Mouse (Mus musculus): ENCODE results near the gene Olfr544. TPM values are rescaled to one million over a fixed set of nuclear protein-coding genes. Genes with fewer than 3 reads are reported as not detected.
"Not testable (repeated sequence)": the region's sequence is repeated elsewhere in the genome, so short reads cannot be mapped to it uniquely, and the experiment has no call there.

Olfr544 gene
- total and polyA plus RNA-seq, 2 experiments from 2014 or later = not detected

- Histone ChIP-seq H3K27me3 (ENCODE audit: control insufficient read depth, insufficient read depth, low read length) (no peaks in the 10 kb centered on the region), H3K9me3 (replicated peaks; ENCODE audit: control insufficient read depth, low read length) (no peaks in the 10 kb centered on the region), H3K9ac (replicated peaks; ENCODE audit: low read depth, low read length) (no peak overlapping the region), H3K4me3 (ENCODE audit: low read depth, low read length) (no peak overlapping the region), H3K36me3 (replicated peaks; ENCODE audit: control insufficient read depth, insufficient read depth, low read length) (no peaks in the 10 kb centered on the region), H3K4me1 (ENCODE audit: control insufficient read depth, insufficient read depth) (no peaks in the 10 kb centered on the region), H3K27ac (ENCODE audit: low read depth) (no peak overlapping the region), H3K4me2 (ENCODE audit: low read depth, low read length) (no peak overlapping the region)
- no peak for TF ChIP-seq EP300 (IDR thresholded peaks at IDR 0.05; ENCODE audit: low read depth)
- TF ChIP-seq CTCF (IDR thresholded peaks at IDR 0.05; ENCODE audit: low read depth) = no peak
- DNase-seq (ENCODE audit: low spot score) = no peak
- WGBS = 57% methylated on average over 5 of the region's 5 CpGs
- ATAC-seq (ENCODE audit: insufficient read depth, low read depth) = no peak
Measured at GRCm38 (mm10) chr7:102501986-102502385, 13.9 kb upstream of the Olfr544 start.

DNA sequence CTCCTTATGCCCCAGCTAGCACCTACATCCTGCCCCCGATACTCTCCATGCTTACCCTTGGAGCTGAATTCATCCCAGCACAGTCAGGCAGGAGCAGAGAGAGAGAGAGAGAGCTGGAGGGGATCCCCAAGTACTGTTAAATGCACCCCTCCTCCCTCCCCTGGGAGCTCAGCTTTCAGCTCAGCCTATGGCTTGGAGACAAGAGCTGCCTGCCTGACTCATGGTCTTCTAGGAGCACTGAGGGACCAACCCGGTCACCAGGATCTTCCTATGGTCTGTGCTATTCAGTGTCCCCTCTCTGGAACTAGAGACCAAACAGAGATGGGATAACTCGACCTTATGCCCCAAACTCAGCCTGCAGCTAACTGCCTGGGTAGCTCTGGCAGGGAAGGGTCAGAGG, 11.4 kb upstream of the Olfr544 start, which contains the start of gene Olfr545:
TSS of gene Olfr545 (minus strand) at position 101 of the 400 bp plus-strand sequence.
- no peaks in the 10 kb centered on the region for H3K9me3 ChIP-seq (replicated peaks; ENCODE audit: control insufficient read depth, low read length)
- no peak for ATAC-seq (ENCODE audit: insufficient read depth, low read depth)
- no peaks in the 10 kb centered on the region for H3K36me3 ChIP-seq (replicated peaks; ENCODE audit: control insufficient read depth, insufficient read depth, low read length)
- H3K9ac ChIP-seq (replicated peaks; ENCODE audit: low read depth, low read length) = no peak within 1 kb of the TSS
- H3K4me3 ChIP-seq (ENCODE audit: low read depth, low read length) = no peak within 1 kb of the TSS
- H3K27ac ChIP-seq (ENCODE audit: low read depth) = no peak within 1 kb of the TSS
- H3K27me3 ChIP-seq (ENCODE audit: control insufficient read depth, insufficient read depth, low read length) = no peaks in the 10 kb centered on the region
- TF ChIP-seq CTCF (IDR thresholded peaks at IDR 0.05; ENCODE audit: low read depth) (no peak), EP300 (IDR thresholded peaks at IDR 0.05; ENCODE audit: low read depth) (no peak)
- H3K4me2 ChIP-seq (ENCODE audit: low read depth, low read length) = no peak within 1 kb of the TSS
- WGBS = 44% methylated on average over 3 of the region's 3 CpGs
- no peaks in the 10 kb centered on the region for H3K4me1 ChIP-seq (ENCODE audit: control insufficient read depth, insufficient read depth)
- DNase-seq (ENCODE audit: low spot score) = no peak

GRCm38 (mm10) chr7:102494416-102494815, 6.3 kb upstream of the Olfr544 start:
- WGBS = 46% methylated on average over 6 of the region's 7 CpGs
- H3K27ac ChIP-seq (ENCODE audit: low read depth); H3K4me2 ChIP-seq (ENCODE audit: low read depth, low read length); H3K36me3 ChIP-seq (replicated peaks; ENCODE audit: control insufficient read depth, insufficient read depth, low read length); H3K9ac ChIP-seq (replicated peaks; ENCODE audit: low read depth, low read length); ATAC-seq (ENCODE audit: insufficient read depth, low read depth); H3K27me3 ChIP-seq (ENCODE audit: control insufficient read depth, insufficient read depth, low read length); H3K9me3 ChIP-seq (replicated peaks; ENCODE audit: control insufficient read depth, low read length); DNase-seq (ENCODE audit: low spot score); H3K4me1 ChIP-seq (ENCODE audit: control insufficient read depth, insufficient read depth); H3K4me3 ChIP-seq (ENCODE audit: low read depth, low read length): not testable (repeated sequence)

- Histone ChIP-seq H3K4me2 (ENCODE audit: low read depth, low read length) (no peak overlapping the region), H3K27me3 (ENCODE audit: control insufficient read depth, insufficient read depth, low read length) (no peaks in the 10 kb centered on the region), H3K9me3 (replicated peaks; ENCODE audit: control insufficient read depth, low read length) (no peaks in the 10 kb centered on the region), H3K4me3 (ENCODE audit: low read depth, low read length) (no peak overlapping the region), H3K36me3 (replicated peaks; ENCODE audit: control insufficient read depth, insufficient read depth, low read length) (no peaks in the 10 kb centered on the region), H3K4me1 (ENCODE audit: control insufficient read depth, insufficient read depth) (no peaks in the 10 kb centered on the region), H3K27ac (ENCODE audit: low read depth) (no peak overlapping the region), H3K9ac (replicated peaks; ENCODE audit: low read depth, low read length) (no peak overlapping the region)
- 19% methylated on average over 1 of the region's 1 CpGs for WGBS
- no peak for DNase-seq (ENCODE audit: low spot score)
- ATAC-seq (ENCODE audit: insufficient read depth, low read depth) = no peak
- TF ChIP-seq CTCF (IDR thresholded peaks at IDR 0.05; ENCODE audit: low read depth) = no peak
- no peak for TF ChIP-seq EP300 (IDR thresholded peaks at IDR 0.05; ENCODE audit: low read depth)
Measured at GRCm38 (mm10) chr7:102486105-102486504, 2.0 kb downstream of the Olfr544 start.

DNA sequence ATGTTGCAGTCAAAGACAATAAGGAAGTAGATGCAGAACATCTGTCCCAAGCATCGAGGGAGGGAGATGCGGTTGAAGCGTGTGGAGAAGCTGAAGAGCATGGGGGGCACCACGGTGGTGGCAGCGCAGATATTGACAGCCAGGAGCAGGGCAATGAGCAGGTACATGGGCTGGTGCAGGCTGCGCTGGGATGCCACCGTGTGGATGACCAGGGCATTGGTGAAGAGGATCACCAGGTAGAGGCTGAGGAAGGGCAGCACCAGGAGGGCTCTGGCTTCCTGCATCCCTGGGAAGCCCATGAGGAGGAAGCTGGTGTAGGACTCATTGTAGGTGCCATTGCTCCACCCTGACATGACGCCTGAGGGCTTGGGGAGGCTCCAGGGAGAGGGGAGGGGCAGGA, 3.3 kb downstream of the Olfr544 start:
- H3K27ac ChIP-seq (ENCODE audit: low read depth); H3K9me3 ChIP-seq (replicated peaks; ENCODE audit: control insufficient read depth, low read length); DNase-seq (ENCODE audit: low spot score); ATAC-seq (ENCODE audit: insufficient read depth, low read depth); H3K4me3 ChIP-seq (ENCODE audit: low read depth, low read length); H3K27me3 ChIP-seq (ENCODE audit: control insufficient read depth, insufficient read depth, low read length); H3K36me3 ChIP-seq (replicated peaks; ENCODE audit: control insufficient read depth, insufficient read depth, low read length); H3K4me1 ChIP-seq (ENCODE audit: control insufficient read depth, insufficient read depth); H3K9ac ChIP-seq (replicated peaks; ENCODE audit: low read depth, low read length); H3K4me2 ChIP-seq (ENCODE audit: low read depth, low read length): not testable (repeated sequence)
- 70% methylated on average over 7 of the region's 8 CpGs for WGBS

- 38% methylated on average over 2 of the region's 2 CpGs for WGBS
- no peaks in the 10 kb centered on the region for H3K36me3 ChIP-seq (replicated peaks; ENCODE audit: control insufficient read depth, insufficient read depth, low read length)
- DNase-seq (ENCODE audit: low spot score) (no peak), ATAC-seq (ENCODE audit: insufficient read depth, low read depth) (peak; percentile 48; the same call in 1 of the 2 replicates)
- no peaks in the 10 kb centered on the region for H3K9me3 ChIP-seq (replicated peaks; ENCODE audit: control insufficient read depth, low read length)
- no peak overlapping the region for H3K4me3 ChIP-seq (ENCODE audit: low read depth, low read length)
- no peak overlapping the region for H3K27ac ChIP-seq (ENCODE audit: low read depth)
- H3K4me1 ChIP-seq (ENCODE audit: control insufficient read depth, insufficient read depth) = peaks cover 5% of the 10 kb centered on the region; the same call in 1 of the 2 replicates
- no peak overlapping the region for H3K9ac ChIP-seq (replicated peaks; ENCODE audit: low read depth, low read length)
- no peak for TF ChIP-seq EP300 (IDR thresholded peaks at IDR 0.05; ENCODE audit: low read depth)
- no peak for TF ChIP-seq CTCF (IDR thresholded peaks at IDR 0.05; ENCODE audit: low read depth)
- H3K4me2 ChIP-seq (ENCODE audit: low read depth, low read length) = no peak overlapping the region
- H3K27me3 ChIP-seq (ENCODE audit: control insufficient read depth, insufficient read depth, low read length) = no peaks in the 10 kb centered on the region
Measured at GRCm38 (mm10) chr7:102483665-102484064, 4.4 kb downstream of the Olfr544 start.
